Mouse (Mus musculus): Measurements from ENCODE around the gene Cc2d1a. TPM values are rescaled to one million over a fixed set of nuclear protein-coding genes. Genes with fewer than 3 reads are reported as not detected.

Cc2d1a gene
- polyA plus RNA-seq (2015; fragmentation: Nextera tagmentation; extraction: Ambion mirVana), result 28.2 and 30.7 TPM in 2 replicates

- 17% methylated on average over 49 of the region's 49 CpGs for WGBS
- Histone ChIP-seq H3K4me3 (peak within 1 kb of the TSS; percentile 78), H3K36me3 (peaks cover 35% of the 10 kb centered on the region), H3K4me2 (peak within 1 kb of the TSS; percentile 89), H3K9me3 (no peaks in the 10 kb centered on the region), H3K9ac (peak within 1 kb of the TSS; percentile 94), H3K27me3 (no peaks in the 10 kb centered on the region), H3K4me1 (peaks cover 23% of the 10 kb centered on the region), H3K27ac (peak within 1 kb of the TSS; percentile 71; the same call in 1 of the 2 replicates)
- peak; percentile 92 for ATAC-seq (ENCODE audit: insufficient number of reproducible peaks, insufficient read depth, low FRiP score, low TSS enrichment, low read depth)
These were observed at the start of gene Cc2d1a, which contains the start of gene 4930432K21Rik for GRCm38 (mm10) chr8:84147769-84148530. TSS of gene Cc2d1a (minus strand) at chr8:84147936. TSS of gene 4930432K21Rik (plus strand) at chr8:84148025.

- Histone ChIP-seq H3K4me2 (peak overlapping the region; percentile 66), H3K4me3 (peak overlapping the region; percentile 56), H3K9ac (peak overlapping the region; percentile 79), H3K27ac (peak overlapping the region; percentile 99), H3K27me3 (no peaks in the 10 kb centered on the region), H3K9me3 (no peaks in the 10 kb centered on the region), H3K36me3 (no peaks in the 10 kb centered on the region), H3K4me1 (peaks cover 59% of the 10 kb centered on the region)
- WGBS, result under 1% methylated on average over 43 of the region's 43 CpGs
- peak; percentile 50 for ATAC-seq (ENCODE audit: insufficient number of reproducible peaks, insufficient read depth, low FRiP score, low TSS enrichment, low read depth)
These were observed 49.6 kb upstream of the Cc2d1a start for GRCm38 (mm10) chr8:84197141-84197921.

GRCm38 (mm10) chr8:84194224-84194743, 46.5 kb upstream of the Cc2d1a start:
- no peak overlapping the region for H3K4me3 ChIP-seq
- WGBS, result 81% methylated on average over 3 of the region's 3 CpGs
- H3K9ac ChIP-seq, result no peak overlapping the region
- no peak overlapping the region for H3K27ac ChIP-seq
- H3K4me1 ChIP-seq, result peaks cover 45% of the 10 kb centered on the region
- H3K27me3 ChIP-seq, result no peaks in the 10 kb centered on the region
- H3K36me3 ChIP-seq, result no peaks in the 10 kb centered on the region
- H3K4me2 ChIP-seq, result no peak overlapping the region
- ATAC-seq (ENCODE audit: insufficient number of reproducible peaks, insufficient read depth, low FRiP score, low TSS enrichment, low read depth), result no peak
- no peaks in the 10 kb centered on the region for H3K9me3 ChIP-seq

- no peak overlapping the region for H3K9ac ChIP-seq
- peak overlapping the region; percentile 80 for H3K27ac ChIP-seq
- H3K36me3 ChIP-seq, result no peaks in the 10 kb centered on the region
- no peak overlapping the region for H3K4me2 ChIP-seq
- no peak for ATAC-seq (ENCODE audit: insufficient number of reproducible peaks, insufficient read depth, low FRiP score, low TSS enrichment, low read depth)
- H3K4me3 ChIP-seq, result no peak overlapping the region
- peaks cover 38% of the 10 kb centered on the region for H3K4me1 ChIP-seq
- H3K27me3 ChIP-seq, result no peaks in the 10 kb centered on the region
- no peaks in the 10 kb centered on the region for H3K9me3 ChIP-seq
- 72% methylated on average over 5 of the region's 5 CpGs for WGBS
These were observed 45.8 kb upstream of the Cc2d1a start for GRCm38 (mm10) chr8:84193566-84193965.

GRCm38 (mm10) chr8:84193161-84193560, 45.4 kb upstream of the Cc2d1a start:
- no peaks in the 10 kb centered on the region for H3K9me3 ChIP-seq
- H3K27ac ChIP-seq, result peak overlapping the region; percentile 80
- no peak for ATAC-seq (ENCODE audit: insufficient number of reproducible peaks, insufficient read depth, low FRiP score, low TSS enrichment, low read depth)
- H3K4me1 ChIP-seq, result peaks cover 34% of the 10 kb centered on the region
- no peaks in the 10 kb centered on the region for H3K27me3 ChIP-seq
- WGBS, result 23% methylated on average over 4 of the region's 4 CpGs
- no peaks in the 10 kb centered on the region for H3K36me3 ChIP-seq
- no peak overlapping the region for H3K4me3 ChIP-seq
- no peak overlapping the region for H3K9ac ChIP-seq
- H3K4me2 ChIP-seq, result peak overlapping the region; percentile 58

GRCm38 (mm10) chr8:84192555-84192954, 44.8 kb upstream of the Cc2d1a start:
- H3K36me3 ChIP-seq, result no peaks in the 10 kb centered on the region
- peak overlapping the region; percentile 80 for H3K27ac ChIP-seq
- 2% methylated on average over 33 of the region's 33 CpGs for WGBS
- peak overlapping the region; percentile 31 for H3K4me3 ChIP-seq
- no peaks in the 10 kb centered on the region for H3K9me3 ChIP-seq
- 0 out of 2 replicates have a peak, but pooled peaks have one; percentile 33 for ATAC-seq (ENCODE audit: insufficient number of reproducible peaks, insufficient read depth, low FRiP score, low TSS enrichment, low read depth)
- H3K9ac ChIP-seq, result peak overlapping the region; percentile 58
- H3K4me1 ChIP-seq, result peaks cover 29% of the 10 kb centered on the region
- no peaks in the 10 kb centered on the region; the same call in 1 of the 2 replicates for H3K27me3 ChIP-seq
- peak overlapping the region; percentile 58 for H3K4me2 ChIP-seq

- peak overlapping the region; percentile 58 for H3K4me2 ChIP-seq
- peak overlapping the region; percentile 80 for H3K27ac ChIP-seq
- peak; percentile 44 for ATAC-seq (ENCODE audit: insufficient number of reproducible peaks, insufficient read depth, low FRiP score, low TSS enrichment, low read depth)
- WGBS, result 39% methylated on average over 13 of the region's 13 CpGs
- peak overlapping the region; percentile 31 for H3K4me3 ChIP-seq
- H3K36me3 ChIP-seq, result no peaks in the 10 kb centered on the region
- H3K27me3 ChIP-seq, result no peaks in the 10 kb centered on the region; the same call in 1 of the 2 replicates
- H3K4me1 ChIP-seq, result peaks cover 31% of the 10 kb centered on the region
- no peaks in the 10 kb centered on the region for H3K9me3 ChIP-seq
- H3K9ac ChIP-seq, result peak overlapping the region; percentile 58; the same call in 1 of the 2 replicates
These were observed 44.3 kb upstream of the Cc2d1a start for GRCm38 (mm10) chr8:84192023-84192422.

- Histone ChIP-seq H3K4me1 (peaks cover 36% of the 10 kb centered on the region), H3K9ac (no peak overlapping the region), H3K27me3 (no peaks in the 10 kb centered on the region; the same call in 1 of the 2 replicates), H3K27ac (no peak overlapping the region), H3K9me3 (no peaks in the 10 kb centered on the region), H3K4me2 (no peak overlapping the region), H3K36me3 (no peaks in the 10 kb centered on the region), H3K4me3 (no peak overlapping the region)
- ATAC-seq (ENCODE audit: insufficient number of reproducible peaks, insufficient read depth, low FRiP score, low TSS enrichment, low read depth), result no peak
- WGBS, result 93% methylated on average over 7 of the region's 7 CpGs
These were observed 42.6 kb upstream of the Cc2d1a start for GRCm38 (mm10) chr8:84190191-84190867.

GRCm38 (mm10) chr8:84189603-84190002, 41.9 kb upstream of the Cc2d1a start:
- Histone ChIP-seq H3K27ac (no peak overlapping the region), H3K9me3 (no peaks in the 10 kb centered on the region), H3K4me3 (no peak overlapping the region), H3K4me2 (no peak overlapping the region), H3K36me3 (no peaks in the 10 kb centered on the region), H3K27me3 (no peaks in the 10 kb centered on the region; the same call in 1 of the 2 replicates), H3K4me1 (peaks cover 42% of the 10 kb centered on the region), H3K9ac (no peak overlapping the region)
- no peak for ATAC-seq (ENCODE audit: insufficient number of reproducible peaks, insufficient read depth, low FRiP score, low TSS enrichment, low read depth)
- 53% methylated on average over 4 of the region's 4 CpGs for WGBS

GRCm38 (mm10) chr8:84188671-84189070, 40.9 kb upstream of the Cc2d1a start:
- WGBS, result 81% methylated on average over 10 of the region's 10 CpGs
- H3K4me1 ChIP-seq, result peaks cover 48% of the 10 kb centered on the region
- no peaks in the 10 kb centered on the region for H3K36me3 ChIP-seq
- no peaks in the 10 kb centered on the region; the same call in 1 of the 2 replicates for H3K27me3 ChIP-seq
- H3K4me3 ChIP-seq, result no peak overlapping the region
- no peak for ATAC-seq (ENCODE audit: insufficient number of reproducible peaks, insufficient read depth, low FRiP score, low TSS enrichment, low read depth)
- H3K9me3 ChIP-seq, result no peaks in the 10 kb centered on the region
- no peak overlapping the region for H3K9ac ChIP-seq
- no peak overlapping the region for H3K4me2 ChIP-seq
- H3K27ac ChIP-seq, result no peak overlapping the region

Data from embryonic facial prominence, embryonic 13.5 days (tissue).